Mouse (Mus musculus) 3134 (cell line): ENCODE data around the gene Ccdc73.
"Not testable (repeated sequence)": the region's sequence is repeated elsewhere in the genome, so short reads cannot be mapped to it uniquely, and the experiment has no call there.

Experiments used
- DNase-seq: peaks from one replicate; pipeline ENCODE4 v3.0.0-alpha.2; 2011; ENCODE audit warnings: low spot score; ENCODE audit not compliant: insufficient read length; ENCODE audit errors: extremely low read depth

The Ccdc73 gene

DNA sequence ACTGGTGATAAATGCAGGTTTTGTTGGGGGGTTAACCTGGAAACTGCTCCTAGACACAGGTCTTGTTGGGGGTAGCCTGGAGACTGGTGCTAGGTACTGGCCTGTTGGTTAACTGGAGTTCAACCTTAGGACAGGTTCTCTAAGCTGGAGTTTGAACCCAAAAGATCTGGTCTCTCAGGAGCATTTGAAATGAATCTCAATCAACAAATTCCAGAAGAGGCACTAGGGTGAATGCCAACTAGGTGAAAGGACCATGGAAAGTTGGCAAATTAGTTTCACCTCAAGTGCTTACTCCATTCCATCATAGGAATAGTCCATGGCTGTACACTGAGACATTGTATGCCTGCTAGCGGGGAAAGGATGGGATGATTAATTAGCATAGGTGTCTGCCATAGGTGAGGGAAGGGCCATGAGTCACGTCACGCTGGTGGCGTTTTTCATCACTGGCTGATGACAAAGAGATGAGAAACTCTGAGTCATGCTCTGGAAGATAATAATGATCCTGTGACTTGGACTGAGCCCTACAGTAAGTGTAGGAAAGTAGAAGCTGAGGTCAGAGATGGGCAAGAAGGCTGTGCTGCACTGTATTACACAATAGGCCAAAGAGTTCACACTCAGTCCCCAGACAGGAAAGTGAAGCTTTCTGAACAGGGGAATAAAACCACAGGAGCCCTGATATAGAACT is 3.3 kb upstream of the Ccdc73 start:
- DNase-seq, result peak; percentile 41

DNA sequence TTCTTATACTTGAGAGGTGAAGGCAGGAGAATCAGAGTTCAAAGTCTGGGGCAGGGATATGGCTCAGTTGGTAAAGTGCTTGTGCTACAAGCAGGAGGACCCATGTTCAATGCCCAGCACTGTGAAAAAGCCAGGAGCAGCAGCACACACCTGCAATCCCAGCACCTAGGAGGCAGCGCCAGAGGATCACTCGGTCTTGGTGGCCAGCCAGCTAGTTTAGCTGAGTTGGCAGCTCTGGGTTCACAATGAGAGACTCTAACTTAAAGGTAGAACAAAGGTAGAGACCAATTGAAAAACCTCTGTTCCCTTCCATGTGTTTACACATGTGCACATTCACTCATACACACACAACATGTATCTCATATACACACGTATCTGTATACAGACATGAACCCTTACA is 1.5 kb downstream of the Ccdc73 start:
- no peak for DNase-seq

DNA sequence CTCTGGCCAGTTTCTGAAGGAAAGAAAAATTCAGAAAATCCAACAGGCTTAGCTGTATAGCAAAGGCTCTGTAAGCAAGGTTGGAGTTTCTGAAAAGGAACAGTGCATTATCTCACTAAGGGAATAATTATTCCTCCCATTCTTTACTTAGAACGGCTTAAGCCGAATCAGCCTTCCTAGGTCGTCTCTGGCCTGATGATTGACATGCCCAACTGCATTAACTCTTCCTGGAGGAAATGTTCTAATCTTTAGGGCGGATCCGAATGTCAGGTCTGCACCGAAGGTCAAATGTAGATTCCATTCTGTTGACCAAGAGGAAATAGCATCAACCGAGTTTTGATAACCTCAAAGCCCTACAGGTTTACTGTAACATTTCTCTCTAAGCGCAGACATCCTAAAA is 11.2 kb downstream of the Ccdc73 start:
- no peak for DNase-seq

DNA sequence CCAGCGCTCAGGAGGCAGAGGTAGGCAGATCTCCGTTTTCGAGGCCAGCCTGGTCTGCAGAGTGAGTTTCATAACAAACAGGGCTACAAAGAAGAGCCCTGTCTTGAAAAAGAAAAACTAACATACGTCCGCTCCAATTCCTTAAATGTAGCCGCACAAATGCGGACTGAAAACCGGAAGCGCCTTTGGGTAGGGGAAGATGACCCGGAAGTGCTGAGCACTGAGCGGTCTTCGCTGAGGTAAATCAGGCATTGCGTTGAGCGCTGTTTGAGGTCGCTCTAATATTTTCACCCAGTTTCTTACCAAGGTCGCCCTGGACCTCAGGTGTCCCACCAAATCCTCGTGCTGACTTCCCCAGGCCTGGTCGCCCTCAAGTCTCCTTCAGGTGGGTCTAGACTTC is 18.5 kb downstream of the Ccdc73 start:
- no peak for DNase-seq

DNA sequence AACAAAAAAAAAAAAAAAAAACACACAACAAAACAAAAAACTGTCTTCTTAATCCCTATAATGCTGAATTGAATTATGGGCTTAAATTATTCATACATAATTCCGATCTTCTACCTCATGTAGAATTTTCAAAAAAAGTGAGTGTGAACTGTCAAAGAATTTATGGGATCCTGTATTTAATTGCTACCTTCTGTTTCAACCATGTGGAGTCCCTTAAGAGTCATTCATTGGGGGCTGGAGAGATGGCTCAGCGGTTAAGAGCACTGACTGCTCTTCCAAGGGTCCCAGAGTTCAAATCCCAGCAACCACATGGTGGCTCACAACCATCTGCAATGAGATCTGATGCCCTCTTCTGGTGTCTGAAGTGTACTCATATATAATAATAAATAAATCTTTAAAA is 19.7 kb downstream of the Ccdc73 start:
- DNase-seq, result not testable (repeated sequence)

DNA sequence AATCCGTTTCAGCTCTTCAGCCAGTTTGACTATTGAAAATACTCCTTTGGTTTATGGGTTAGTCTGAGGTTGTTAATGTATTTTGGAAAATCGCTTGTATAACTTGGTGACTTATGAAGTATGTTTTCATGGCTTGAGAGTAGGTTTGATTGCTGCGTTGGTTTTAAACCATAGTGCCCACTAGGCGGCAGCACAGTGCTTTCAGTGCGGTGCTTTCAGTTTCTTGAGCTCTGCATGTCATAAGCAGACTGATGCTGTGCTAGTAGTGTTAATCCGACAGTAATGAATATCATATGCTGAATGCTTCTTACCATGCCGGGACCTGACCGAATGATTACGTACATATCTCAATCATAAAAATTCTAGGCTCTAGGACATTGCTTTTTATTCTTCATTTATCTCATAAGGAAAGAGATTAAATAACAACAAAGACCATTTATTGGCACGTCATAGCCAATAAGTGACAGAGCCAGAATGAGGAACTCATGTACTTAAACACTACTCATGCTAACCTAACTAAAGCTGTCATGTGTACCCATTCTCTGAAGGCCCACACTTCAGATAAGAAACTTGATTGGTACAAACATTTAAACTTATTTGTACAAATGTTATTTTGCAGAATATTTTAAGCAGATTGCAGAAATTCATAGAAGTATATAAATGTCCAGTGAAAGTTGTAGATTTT is 20.4 kb downstream of the Ccdc73 start:
- peak; percentile 32 for DNase-seq

DNA sequence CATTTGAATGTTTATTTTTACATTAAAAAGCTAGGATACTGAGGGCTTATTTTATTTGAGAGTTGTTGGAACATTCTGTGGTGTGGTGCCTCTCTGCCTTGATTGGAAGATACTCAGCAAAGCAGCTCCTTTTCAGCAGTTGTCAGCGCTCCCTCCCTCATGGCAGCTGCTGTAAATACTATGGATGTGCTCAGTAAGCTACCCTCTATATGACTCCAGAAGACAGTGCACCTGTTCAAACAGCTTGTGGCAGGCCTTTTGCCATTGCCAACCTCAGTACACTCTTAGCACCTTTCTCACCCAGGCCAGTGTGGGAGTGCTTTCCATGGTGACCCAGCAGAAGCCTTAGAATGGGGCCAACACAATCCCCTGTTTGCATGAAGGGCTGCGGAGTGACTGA is 32.4 kb downstream of the Ccdc73 start:
- no peak for DNase-seq

DNA sequence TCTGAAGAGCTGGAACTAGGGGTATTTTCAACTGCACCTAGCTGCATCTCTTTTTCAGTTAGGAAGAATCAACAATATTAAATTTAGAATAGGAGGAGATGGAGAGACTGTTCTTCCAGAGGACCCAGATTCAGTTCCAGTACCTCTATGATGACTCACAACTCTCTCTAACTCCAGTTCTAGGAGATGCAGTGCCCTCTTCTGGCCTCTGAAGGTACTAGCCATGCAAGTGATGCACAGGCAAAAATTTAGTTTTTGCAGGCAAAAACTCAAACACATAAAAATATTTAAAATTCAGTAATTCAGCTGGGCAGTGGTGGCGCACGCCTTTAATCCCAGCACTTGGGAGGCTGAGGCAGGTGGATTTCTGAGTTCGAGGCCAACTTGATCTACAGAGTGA is 48.1 kb downstream of the Ccdc73 start:
- peak; percentile 6 for DNase-seq

DNA sequence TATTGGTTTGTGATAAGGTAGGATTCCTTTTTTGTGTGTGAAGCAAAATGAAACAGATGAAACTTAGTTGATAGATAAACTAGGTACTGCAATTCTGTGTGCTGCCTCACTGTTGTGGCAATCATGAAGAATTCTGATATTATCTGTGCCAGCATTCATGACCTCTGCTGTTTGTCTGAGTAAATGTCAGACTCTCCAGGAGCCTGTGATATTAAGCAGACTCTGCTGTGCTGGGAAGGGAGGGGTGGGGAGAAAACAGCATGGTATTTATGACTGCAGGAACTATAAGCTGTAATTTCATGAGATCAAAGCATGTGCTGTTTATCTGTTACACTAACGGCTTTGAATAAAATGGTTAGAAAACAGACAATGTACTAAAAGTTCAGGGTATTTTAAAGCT is 96.9 kb downstream of the Ccdc73 start:
- DNase-seq, result no peak

DNA sequence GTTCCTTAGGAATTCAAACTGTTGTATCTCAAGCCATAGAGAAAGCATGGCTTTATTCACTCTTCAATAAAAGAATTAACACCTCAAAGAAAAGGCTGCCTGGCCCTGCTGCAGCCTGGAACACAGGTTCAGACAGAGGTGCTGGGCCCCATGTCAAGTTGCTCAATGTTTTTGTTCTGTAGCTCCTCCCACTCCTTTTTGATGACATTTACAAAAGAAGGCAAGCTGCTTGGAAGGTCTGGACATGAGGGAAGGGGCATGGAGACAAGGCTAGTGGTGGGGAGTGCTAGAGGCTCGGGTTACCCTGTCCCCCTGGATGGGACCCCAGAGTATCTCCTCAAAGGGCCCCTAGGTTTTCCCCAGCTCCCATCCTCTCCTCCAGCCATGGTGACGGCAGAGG is 114.1 kb downstream of the Ccdc73 start:
- no peak for DNase-seq

DNA sequence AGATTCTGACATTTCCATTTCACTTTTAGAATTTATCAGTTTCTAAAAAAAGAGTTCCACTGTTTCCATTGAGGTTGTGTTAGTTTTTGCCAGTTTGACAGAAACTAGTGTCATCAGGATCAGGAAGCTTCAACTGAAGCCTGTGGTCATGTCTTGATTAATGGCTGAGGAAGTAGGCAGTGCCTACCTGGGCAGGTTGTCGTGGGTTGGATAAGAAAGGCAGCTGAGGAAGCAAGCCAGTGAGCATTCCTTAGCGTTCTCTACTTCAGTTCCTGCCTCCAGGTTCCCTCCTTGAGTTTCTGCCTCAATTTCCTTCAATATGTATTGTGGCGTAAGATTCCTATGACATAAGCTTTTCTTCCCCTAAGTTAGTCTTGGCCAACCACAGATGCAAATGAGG is 118.2 kb downstream of the Ccdc73 start:
- no peak for DNase-seq

DNA sequence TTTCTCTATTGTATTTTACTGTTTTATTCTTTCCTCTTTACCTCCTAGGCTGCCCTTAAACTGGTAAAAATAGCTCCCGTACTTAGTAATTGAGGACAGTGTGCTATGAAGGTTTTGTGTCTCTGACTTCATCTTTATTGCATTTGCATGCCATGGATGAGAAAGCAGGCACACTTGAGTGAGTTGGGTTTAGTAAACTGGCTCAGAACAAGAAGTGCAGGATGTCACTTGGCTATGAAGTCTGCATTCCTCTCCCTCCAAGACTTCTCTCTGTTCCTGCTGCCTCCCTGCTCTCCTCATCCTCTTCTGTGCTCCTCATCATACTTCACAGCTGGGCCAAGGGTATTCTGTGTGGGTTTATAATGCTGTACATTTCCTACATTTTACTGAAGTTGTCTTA is 121.4 kb downstream of the Ccdc73 start:
- DNase-seq, result no peak

DNA sequence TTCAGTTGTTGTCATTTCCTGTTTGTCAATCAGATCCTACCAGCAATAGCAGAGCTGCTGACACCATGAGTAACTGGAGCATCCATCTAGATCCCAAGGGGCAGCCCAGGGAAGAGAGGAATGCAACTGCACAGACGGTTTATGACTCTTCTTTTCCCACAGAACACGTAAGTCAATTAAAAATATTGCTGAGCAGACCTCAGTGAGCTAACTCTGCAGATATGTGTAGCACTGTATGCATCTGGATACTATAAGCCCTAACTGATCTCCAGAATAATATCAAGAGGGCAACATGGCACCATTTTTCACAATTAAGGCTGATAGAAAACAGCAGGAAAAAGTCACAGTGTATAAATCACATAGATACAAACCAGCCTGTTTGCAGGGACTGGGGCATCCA is 126.8 kb downstream of the Ccdc73 start:
- DNase-seq, result no peak

DNA sequence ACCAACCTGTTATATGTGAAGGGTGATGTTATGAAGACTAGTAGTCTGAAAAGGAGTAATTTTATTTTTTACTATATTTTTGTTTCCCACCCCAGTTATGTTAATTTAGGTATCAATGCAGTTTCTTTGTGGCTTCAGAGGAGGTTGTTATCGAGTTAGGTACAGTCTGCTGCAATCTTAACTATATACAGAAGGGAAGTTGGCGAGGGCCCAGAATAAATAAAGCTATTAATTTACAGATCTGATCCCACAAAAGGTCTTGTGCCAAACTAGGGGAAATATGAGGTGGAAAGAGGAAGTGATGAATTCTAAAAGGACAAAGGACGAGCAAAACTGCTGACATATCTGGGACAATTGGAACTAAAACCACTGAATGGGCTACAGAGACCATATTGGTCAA is 128.6 kb downstream of the Ccdc73 start:
- DNase-seq, result no peak

DNA sequence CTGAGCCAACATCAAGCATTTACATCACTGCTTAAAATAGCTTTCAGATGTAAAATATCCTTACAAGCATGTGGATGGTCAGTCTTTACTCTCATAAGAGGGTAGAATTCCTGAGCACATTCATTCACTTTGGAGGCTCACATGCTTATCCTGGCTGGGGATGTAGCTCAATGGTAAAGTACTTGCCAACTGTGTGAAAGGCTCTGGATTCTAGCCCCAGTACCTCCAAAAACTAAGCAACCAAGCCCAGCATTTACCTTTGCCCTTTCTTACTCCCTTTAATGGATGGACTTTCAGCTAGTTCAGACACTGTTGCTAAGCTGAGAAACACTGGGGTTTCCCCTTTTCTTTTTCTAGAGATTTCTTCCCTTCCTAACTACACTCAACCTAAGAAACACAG is 139.6 kb downstream of the Ccdc73 start:
- no peak for DNase-seq

DNA sequence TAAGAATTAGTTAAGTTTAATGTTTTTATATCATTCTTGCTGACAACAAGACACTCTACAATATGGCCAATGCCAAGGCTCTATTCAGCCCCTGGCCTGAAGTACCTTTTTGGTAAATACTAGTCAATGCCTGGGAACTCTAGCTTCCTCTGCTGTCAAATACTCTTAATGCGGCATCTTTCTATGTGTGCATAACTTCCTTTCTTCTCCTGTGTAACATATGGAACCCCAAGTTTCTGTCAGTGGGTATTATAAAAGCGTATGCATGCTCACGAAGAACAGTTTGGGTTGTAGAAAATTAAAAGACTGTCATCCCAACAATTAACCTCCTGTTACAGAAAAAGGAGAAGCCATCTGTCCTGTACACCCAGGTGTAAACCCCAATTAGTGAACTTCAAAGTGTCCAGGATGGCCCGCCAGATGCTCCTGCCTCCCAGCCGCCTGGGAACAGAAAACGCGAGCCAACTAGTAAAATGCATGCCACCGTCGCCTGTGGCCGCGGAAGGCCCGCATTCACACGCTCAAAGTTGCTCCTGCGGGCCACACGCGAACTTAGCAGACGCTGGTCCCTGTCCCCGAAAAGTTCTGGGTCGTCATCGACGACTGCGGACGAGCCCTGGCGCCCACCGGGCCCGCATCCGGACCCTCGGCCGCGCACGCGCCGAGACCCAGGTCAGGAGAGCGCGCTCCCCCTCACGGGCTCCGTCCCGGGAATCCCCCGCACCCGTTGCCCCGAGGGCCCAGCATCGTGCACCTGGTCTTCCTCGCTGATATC is 148.8 kb downstream of the Ccdc73 start:
- no peak for DNase-seq

DNA sequence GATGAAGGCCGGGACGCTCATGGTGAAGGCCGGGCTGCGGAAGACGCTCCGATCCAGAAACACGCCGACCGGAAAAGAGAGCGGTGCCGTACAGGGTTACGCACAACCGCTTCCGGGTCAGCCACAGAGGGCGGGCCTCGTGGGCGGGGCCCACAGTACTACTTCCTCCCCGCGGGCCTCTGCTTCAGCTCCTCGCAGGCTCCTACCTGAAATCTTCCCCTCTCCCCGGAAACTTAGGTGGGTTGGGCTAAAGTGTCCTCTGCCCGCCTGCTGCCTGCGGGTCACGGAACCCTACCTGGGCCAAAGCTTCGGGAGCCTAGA is 149.3 kb downstream of the Ccdc73 start, which contains the start of gene Eif3m:
Eif3m (minus strand) TSS at position 114 of the 321 bp plus-strand sequence.
- DNase-seq, result peak; percentile 92

DNA sequence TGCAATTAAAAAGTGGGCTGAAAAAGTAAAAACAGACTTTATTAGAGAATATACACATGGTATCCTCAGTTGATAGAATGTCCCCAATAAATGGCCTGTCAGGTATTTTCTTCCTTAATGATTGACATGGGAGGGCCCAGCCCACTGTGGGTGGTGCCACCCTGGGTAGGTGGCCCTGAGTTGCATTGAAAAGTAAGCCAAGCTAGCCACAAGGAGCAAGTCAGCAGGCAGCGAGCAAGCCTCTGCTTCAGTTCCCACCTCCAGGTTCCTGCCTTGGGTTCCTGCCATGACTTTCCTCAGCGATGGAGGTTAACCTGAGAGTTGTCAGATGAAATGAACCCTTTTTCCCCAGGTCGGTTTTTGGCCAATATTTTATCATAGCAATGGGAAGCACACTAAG is 150.2 kb downstream of the Ccdc73 start:
- peak; percentile 16 for DNase-seq

DNA sequence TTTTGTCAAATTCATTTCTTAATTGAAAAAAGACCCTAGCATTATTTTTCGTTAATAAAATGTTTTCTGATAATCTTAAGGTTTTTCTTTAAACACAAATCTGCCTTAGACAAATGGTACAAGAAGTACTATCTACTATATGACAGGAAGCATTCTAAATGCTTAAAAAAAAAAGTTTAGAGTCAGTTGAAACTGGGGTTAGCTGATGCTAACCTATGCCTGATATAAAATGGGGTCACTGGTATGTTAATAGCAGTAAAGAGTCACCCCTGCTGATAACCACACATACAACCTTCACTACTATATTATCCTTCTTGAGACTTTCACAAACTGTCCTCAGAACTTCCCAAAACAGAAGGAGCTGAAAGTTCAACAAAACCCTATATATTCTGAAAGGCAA is 151.9 kb downstream of the Ccdc73 start:
- DNase-seq, result no peak

DNA sequence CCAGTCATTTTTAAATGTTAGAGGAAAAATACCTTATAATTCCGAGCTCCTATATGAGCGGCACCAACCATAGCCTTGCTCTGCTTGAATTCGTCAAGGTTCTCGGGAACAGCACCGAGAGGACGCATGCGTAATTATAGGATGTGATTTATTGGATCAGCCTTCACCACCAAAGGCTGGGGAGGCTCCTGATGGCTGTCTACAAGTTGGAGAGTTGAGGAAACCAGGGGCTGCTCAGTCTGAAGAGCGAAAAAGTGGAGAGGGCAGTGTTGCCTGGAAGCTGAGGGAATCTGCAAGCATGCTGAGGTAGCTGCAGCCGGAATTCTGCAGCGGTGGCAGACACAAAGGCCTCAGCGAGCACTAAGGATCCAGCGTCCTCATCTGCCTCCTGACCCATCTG is 153.7 kb downstream of the Ccdc73 start:
- no peak for DNase-seq

DNA sequence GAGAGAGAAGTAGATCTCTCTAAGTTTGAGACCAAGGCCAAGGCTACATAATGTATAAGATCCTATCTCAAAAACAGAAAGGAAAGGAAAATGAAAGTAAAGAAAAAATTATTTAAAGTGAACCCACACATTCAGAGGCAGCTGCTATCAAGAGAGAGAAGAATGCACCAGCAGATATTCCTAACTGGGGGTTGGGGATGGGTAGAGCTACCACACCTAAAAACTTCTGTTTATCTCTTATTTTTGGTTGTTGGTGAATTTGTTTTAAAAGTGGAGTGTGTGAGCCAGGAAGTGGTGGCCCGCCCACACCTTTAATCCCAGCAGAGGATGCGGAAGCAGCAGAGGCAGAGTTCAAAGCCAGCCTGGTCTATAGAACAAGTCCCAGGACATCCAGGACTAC is 154.2 kb downstream of the Ccdc73 start:
- no peak for DNase-seq

DNA sequence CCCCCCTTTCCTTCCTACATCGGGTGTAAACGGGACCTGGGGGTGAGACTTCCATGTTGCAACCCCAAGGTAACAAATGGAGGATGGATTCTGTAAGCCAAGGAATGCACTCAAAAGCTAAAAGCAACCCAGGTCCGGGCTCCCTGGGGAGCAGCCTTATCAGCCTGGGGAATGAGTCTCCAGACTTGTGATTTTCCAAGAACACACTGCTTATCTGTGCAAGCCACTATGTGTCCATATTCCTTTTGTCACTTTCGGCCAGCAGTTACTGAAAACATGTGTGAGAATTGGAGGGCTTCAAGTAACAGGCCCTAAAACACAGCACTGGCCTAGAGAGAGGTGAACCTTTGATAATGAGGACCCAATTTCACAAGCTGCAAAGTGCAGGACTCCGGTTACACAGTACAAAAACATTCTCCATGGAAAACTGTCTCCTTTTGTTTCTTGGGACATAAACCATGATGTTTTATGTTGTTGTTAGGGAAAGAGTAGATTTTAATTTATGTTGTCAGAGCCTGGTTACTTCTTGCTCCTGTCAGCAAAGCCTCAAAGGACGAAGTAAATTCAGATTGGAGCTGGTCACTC is 155.5 kb downstream of the Ccdc73 start:
- no peak for DNase-seq
